Mouse (Mus musculus): Measurements from ENCODE around the gene Nrd1. TPM values are rescaled to one million over a fixed set of nuclear protein-coding genes. Genes with fewer than 3 reads are reported as not detected.
A peak's percentile ranks its signal among the peaks of the same experiment; 100 is the strongest.

Nrd1 gene
- 100 to 1,000 TPM; 112 to 118 TPM for total RNA-seq (2021)
- long read RNA-seq, full-length matches to known transcripts = 56 of 82 reads
- long read RNA-seq, partial matches to known transcripts = 14 of 82 reads
- long read RNA-seq, other reads (novel, unspliced or antisense) = 12 of 82 reads

GRCm38 (mm10) chr4:108999999-109000950 is at the start of gene Nrd1:
TSS of gene Nrd1 (plus strand) at chr4:109000655.
- peak; percentile 99 for DNase-seq (ENCODE audit: low spot score in 2 of 2)

GRCm38 (mm10) chr4:108951663-108952062 is 48.8 kb upstream of the Nrd1 start:
- no peak for DNase-seq (ENCODE audit: low spot score in 2 of 2)

GRCm38 (mm10) chr4:108959696-108960095 is 40.8 kb upstream of the Nrd1 start:
- no peak for DNase-seq (ENCODE audit: low spot score in 2 of 2)

- DNase-seq (ENCODE audit: low spot score in 2 of 2) = no peak
Observed at GRCm38 (mm10) chr4:108960619-108961460, 39.6 kb upstream of the Nrd1 start.

GRCm38 (mm10) chr4:108963017-108963416 is 37.4 kb upstream of the Nrd1 start:
- DNase-seq (ENCODE audit: low spot score in 2 of 2) = no peak

GRCm38 (mm10) chr4:108969517-108969916 is 30.9 kb upstream of the Nrd1 start:
- no peak for DNase-seq (ENCODE audit: low spot score in 2 of 2)

GRCm38 (mm10) chr4:108971054-108971453 is 29.4 kb upstream of the Nrd1 start:
- DNase-seq (ENCODE audit: low spot score in 2 of 2) = no peak

- peak; percentile 30 to 80 for DNase-seq (ENCODE audit: low spot score in 2 of 2)
Observed at GRCm38 (mm10) chr4:108976458-108977071, 23.9 kb upstream of the Nrd1 start.

GRCm38 (mm10) chr4:108986833-108987472 is 13.5 kb upstream of the Nrd1 start:
- DNase-seq (ENCODE audit: low spot score in 2 of 2) = no peak

- DNase-seq (ENCODE audit: low spot score in 2 of 2) = no peak
Observed at GRCm38 (mm10) chr4:108987473-108987842, 13.0 kb upstream of the Nrd1 start.

GRCm38 (mm10) chr4:108989430-108989829 is 11.0 kb upstream of the Nrd1 start:
- DNase-seq (ENCODE audit: low spot score in 2 of 2) = no peak

GRCm38 (mm10) chr4:108990032-108990431 is 10.4 kb upstream of the Nrd1 start:
- DNase-seq (ENCODE audit: low spot score in 2 of 2) = no peak

GRCm38 (mm10) chr4:108990571-108990970 is 9.9 kb upstream of the Nrd1 start:
- no peak for DNase-seq (ENCODE audit: low spot score in 2 of 2)

GRCm38 (mm10) chr4:108991811-108992210 is 8.6 kb upstream of the Nrd1 start:
- no peak for DNase-seq (ENCODE audit: low spot score in 2 of 2)

- DNase-seq (ENCODE audit: low spot score in 2 of 2) = no peak
Observed at GRCm38 (mm10) chr4:108992978-108993377, 7.5 kb upstream of the Nrd1 start.

- peak; percentile 7 to 18 for DNase-seq (ENCODE audit: low spot score in 2 of 2)
Observed at GRCm38 (mm10) chr4:109000961-109001360, 506 bp downstream of the Nrd1 start.

GRCm38 (mm10) chr4:109008046-109008445 is 7.6 kb downstream of the Nrd1 start:
- no peak for DNase-seq (ENCODE audit: low spot score in 2 of 2)

GRCm38 (mm10) chr4:109014091-109014490 is 13.6 kb downstream of the Nrd1 start:
- DNase-seq (ENCODE audit: low spot score in 2 of 2) = no peak

- no peak for DNase-seq (ENCODE audit: low spot score in 2 of 2)
Observed at GRCm38 (mm10) chr4:109017441-109017840, 17.0 kb downstream of the Nrd1 start.

- DNase-seq (ENCODE audit: low spot score in 2 of 2) = no peak
Observed at GRCm38 (mm10) chr4:109019301-109019700, 18.8 kb downstream of the Nrd1 start.

- DNase-seq (ENCODE audit: low spot score in 2 of 2) = no peak
Observed at GRCm38 (mm10) chr4:109021976-109022375, 21.5 kb downstream of the Nrd1 start.

All from layer of hippocampus, adult 18-20 months (tissue).